Mouse (Mus musculus) stomach, embryonic 15.5 days (tissue): ENCODE results near the gene Fabp3. TPM values are rescaled to one million over a fixed set of nuclear protein-coding genes. Genes with fewer than 3 reads are reported as not detected.

Experiments
- ATAC-seq: fragments of 200-750 bp; cut with Nextera tagmentation; 2 replicates; pipeline ENCODE4 v1.8.0; 2017; ENCODE audit warnings: low read depth, moderate number of reproducible peaks, moderate TSS enrichment; ENCODE audit not compliant: insufficient read depth, low FRiP score
- H3K27ac ChIP-seq: fragments of 300-500 bp; sonication (generic); 2 replicates; pipeline ENCODE4 v1.5.1; 2015; ENCODE audit warnings: mild to moderate bottlenecking, inconsistent platforms
- H3K27me3 ChIP-seq: fragments of 300-500 bp; sonication (generic); replicated peaks from 2 replicates; pipeline ENCODE4 v1.6.1; 2015; ENCODE audit warnings: inconsistent platforms
- H3K36me3 ChIP-seq: fragments of 300-500 bp; sonication (generic); 2 replicates; pipeline ENCODE4 v1.6.1; 2015; ENCODE audit warnings: inconsistent platforms
- H3K4me1 ChIP-seq: fragments of 300-500 bp; sonication (generic); 2 replicates; pipeline ENCODE4 v1.6.1; 2015; ENCODE audit warnings: inconsistent platforms
- H3K4me2 ChIP-seq: fragments of 300-500 bp; sonication (generic); 2 replicates; pipeline ENCODE4 v1.6.1; 2015; ENCODE audit warnings: mild to moderate bottlenecking, inconsistent platforms
- H3K4me3 ChIP-seq: fragments of 300-500 bp; sonication (generic); replicated peaks from 2 replicates; pipeline ENCODE4 v1.5.1; 2015; ENCODE audit warnings: inconsistent platforms
- H3K9ac ChIP-seq: fragments of 300-500 bp; sonication (generic); 2 replicates; pipeline ENCODE4 v1.6.1; 2015; ENCODE audit warnings: inconsistent platforms
- H3K9me3 ChIP-seq: fragments of 300-500 bp; sonication (generic); 2 replicates; pipeline ENCODE4 v1.6.1; 2016; ENCODE audit warnings: inconsistent platforms
- WGBS: fragments of 180-500 bp; shearing (Covaris S2); methylation state at CpG from one replicate; pipeline ENCODE4 v1.1.7; 2015; 5-methylcytosine and 5-hydroxymethylcytosine counted together
- polyA plus RNA-seq: library from polyadenylated mRNA; unstranded; fragments of >200 nt; fragmentation: Nextera tagmentation; extraction: Ambion mirVana; gene quantifications from 2 replicates; pipeline ENCODE4 v1.2.1, GENCODE M21; 2015

The Fabp3 gene
- polyA plus RNA-seq, 1 experiment from 2014 or later, result 7.4 TPM

DNA sequence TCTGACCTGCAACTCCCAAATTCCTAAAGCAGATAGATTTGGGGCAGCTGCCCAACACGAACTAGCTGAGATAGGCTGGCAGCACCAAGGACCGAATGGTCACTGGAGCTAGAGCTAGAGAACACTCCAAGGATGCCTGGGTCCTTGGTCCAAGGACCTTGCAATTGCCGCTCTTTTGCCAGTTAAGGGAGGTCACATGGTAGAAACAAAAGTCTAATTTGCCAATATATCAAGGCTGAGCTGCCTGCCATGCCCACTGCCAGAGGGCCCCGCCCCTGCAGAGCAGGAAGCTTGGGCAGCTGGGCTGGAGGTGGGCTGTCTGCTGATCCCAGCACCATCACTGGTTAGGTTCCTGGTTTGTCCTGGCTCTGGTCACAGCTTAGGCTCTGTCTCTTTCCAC is 5.2 kb downstream of the Fabp3 start:
- Histone ChIP-seq H3K9me3 (no peaks in the 10 kb centered on the region), H3K4me1 (peaks cover 11% of the 10 kb centered on the region), H3K9ac (no peak overlapping the region), H3K36me3 (peaks cover 9% of the 10 kb centered on the region; the same call in 1 of the 2 replicates), H3K27me3 (peaks cover 10% of the 10 kb centered on the region), H3K4me3 (no peak overlapping the region), H3K4me2 (no peak overlapping the region), H3K27ac (no peak overlapping the region)
- no peak for ATAC-seq
- 85% methylated on average over 4 of the region's 4 CpGs for WGBS

DNA sequence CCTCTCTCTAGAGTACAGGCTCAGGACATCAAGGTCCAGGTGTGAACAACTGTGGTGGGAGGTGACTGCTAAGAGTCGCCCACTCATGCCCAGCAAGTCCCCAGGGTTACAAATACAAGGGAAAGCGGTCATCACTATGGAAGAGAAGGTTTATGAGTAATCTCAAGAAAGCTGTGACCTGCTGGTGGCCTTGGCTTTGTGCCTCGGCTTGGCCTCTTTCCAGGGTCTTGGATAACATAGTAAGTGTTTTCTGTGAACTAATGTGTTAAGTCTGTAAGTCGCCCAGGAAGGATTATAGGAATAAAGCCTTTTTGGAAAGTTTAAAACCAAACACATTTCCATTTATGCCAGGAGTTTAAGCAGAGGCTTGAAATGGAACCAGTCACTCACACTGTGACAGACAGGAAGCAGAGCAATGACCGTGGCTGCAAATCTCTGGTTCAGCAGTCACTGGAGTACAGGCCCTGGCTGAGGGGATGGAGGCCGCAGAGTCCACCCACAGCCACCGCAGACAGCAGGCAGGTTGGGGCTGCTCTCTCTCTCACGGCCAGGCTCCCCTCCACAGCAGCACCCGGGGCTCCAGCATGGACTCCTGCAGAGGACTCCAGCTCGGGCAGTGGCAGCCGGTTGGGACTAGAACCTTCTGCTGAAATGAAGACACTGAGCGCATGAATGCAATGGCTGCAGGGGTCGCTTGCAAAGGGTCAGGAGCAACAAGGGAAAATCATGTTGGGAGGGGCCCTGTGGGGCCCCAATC is 7.6 kb downstream of the Fabp3 start:
- H3K27ac ChIP-seq, result no peak overlapping the region
- no peak overlapping the region for H3K4me2 ChIP-seq
- peaks cover 14% of the 10 kb centered on the region; the same call in 1 of the 2 replicates for H3K36me3 ChIP-seq
- H3K9ac ChIP-seq, result no peak overlapping the region
- H3K9me3 ChIP-seq, result no peaks in the 10 kb centered on the region
- H3K4me3 ChIP-seq, result no peak overlapping the region
- WGBS, result 68% methylated on average over 13 of the region's 13 CpGs
- H3K27me3 ChIP-seq, result no peaks in the 10 kb centered on the region
- no peak for ATAC-seq
- peaks cover 3% of the 10 kb centered on the region for H3K4me1 ChIP-seq

DNA sequence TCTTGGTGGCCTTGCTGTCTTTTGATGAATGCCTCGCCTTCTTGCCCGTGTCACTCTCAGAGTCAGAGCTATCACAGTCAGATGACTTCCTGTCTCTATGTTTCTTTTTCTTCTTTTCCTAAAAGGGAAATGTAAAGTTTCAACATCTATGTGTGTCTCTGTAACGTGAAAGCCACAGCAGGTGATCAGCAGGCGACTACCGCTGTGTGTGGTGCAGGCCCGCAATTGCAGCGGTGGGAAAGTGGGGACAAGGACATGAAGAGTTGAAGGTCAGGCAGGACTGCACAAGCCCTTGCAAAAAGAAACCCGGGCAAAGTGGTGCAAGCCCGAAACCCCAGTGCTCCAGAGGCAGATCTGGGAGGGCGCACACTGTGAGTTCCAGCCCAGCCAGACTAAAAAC is 8.3 kb downstream of the Fabp3 start:
- 78% methylated on average over 10 of the region's 10 CpGs for WGBS
- peaks cover 17% of the 10 kb centered on the region; the same call in 1 of the 2 replicates for H3K36me3 ChIP-seq
- H3K4me3 ChIP-seq, result no peak overlapping the region
- no peaks in the 10 kb centered on the region for H3K9me3 ChIP-seq
- no peak overlapping the region for H3K27ac ChIP-seq
- ATAC-seq, result no peak
- peaks cover 3% of the 10 kb centered on the region for H3K4me1 ChIP-seq
- H3K4me2 ChIP-seq, result no peak overlapping the region
- no peak overlapping the region for H3K9ac ChIP-seq
- no peaks in the 10 kb centered on the region for H3K27me3 ChIP-seq

DNA sequence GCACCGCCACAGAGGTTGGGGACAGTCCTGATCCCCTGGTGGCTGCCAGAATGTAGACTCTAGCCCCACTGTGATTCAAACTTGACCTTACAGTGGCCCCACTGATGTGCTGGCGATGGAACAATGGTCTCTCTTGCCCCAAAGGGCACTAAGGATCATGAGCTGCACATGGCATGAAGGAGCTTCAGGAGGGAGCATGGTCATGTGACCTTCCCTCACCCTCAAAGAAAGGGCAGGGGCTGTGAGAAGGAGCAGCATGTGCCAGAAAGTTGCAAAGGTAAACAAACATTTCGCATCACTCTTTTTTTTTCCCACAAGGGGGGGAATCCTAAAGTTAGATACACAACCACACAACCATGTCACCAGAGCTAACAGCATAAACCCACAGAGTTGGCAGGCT is 9.7 kb downstream of the Fabp3 start:
- Histone ChIP-seq H3K27ac (no peak overlapping the region), H3K4me1 (peaks cover 3% of the 10 kb centered on the region), H3K36me3 (peaks cover 21% of the 10 kb centered on the region), H3K9ac (no peak overlapping the region), H3K27me3 (no peaks in the 10 kb centered on the region), H3K9me3 (no peaks in the 10 kb centered on the region), H3K4me2 (no peak overlapping the region), H3K4me3 (no peak overlapping the region)
- ATAC-seq, result no peak
- WGBS, result 65% methylated on average over 3 of the region's 3 CpGs

DNA sequence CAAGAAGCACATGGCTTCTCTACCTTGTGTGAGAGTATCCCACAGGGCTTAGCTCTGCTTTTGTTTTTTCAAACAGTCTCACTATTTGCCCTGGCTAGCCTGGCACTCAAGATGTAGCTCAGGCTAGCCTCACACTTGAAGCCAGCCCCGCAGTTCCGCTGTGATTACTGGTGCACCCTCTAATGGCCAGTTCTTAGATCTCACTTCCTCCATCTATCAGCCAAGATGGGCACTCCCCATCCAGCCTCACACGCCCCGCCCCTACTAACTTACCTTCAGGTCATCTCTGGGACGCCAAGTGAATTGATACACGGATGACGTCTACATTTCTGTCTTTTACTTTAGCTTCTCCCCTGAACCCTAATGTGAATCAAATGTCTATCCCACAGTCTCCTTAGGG is 11.2 kb downstream of the Fabp3 start:
- H3K36me3 ChIP-seq, result peaks cover 25% of the 10 kb centered on the region
- H3K27ac ChIP-seq, result no peak overlapping the region
- no peaks in the 10 kb centered on the region for H3K27me3 ChIP-seq
- ATAC-seq, result no peak
- H3K4me3 ChIP-seq, result no peak overlapping the region
- no peak overlapping the region for H3K9ac ChIP-seq
- H3K4me1 ChIP-seq, result peaks cover 3% of the 10 kb centered on the region
- no peaks in the 10 kb centered on the region for H3K9me3 ChIP-seq
- H3K4me2 ChIP-seq, result no peak overlapping the region
- 81% methylated on average over 7 of the region's 7 CpGs for WGBS

DNA sequence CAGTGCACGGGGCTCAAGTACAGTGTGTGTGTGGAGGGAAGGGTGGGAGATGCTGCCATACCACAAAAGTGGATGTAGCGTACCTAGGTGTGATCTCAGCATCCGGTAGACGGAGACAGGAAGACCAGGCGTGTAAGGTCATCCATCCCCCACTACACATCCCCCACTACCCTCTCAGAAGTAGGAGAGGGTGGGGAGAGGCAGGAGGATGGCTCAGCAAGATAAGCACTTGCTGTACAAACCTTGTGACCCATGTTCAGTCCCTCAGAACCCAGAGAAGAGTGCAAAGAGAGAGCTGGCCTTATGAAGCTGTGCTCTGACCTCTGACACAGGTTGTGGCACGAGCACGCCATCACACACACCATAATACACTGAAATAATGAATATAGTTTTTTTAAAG is 13.2 kb downstream of the Fabp3 start:
- Histone ChIP-seq H3K4me2 (no peak overlapping the region), H3K9me3 (no peaks in the 10 kb centered on the region), H3K4me3 (no peak overlapping the region), H3K36me3 (peaks cover 32% of the 10 kb centered on the region), H3K27me3 (no peaks in the 10 kb centered on the region), H3K9ac (no peak overlapping the region), H3K27ac (no peak overlapping the region), H3K4me1 (no peaks in the 10 kb centered on the region)
- no peak for ATAC-seq
- WGBS, result 93% methylated on average over 7 of the region's 7 CpGs

DNA sequence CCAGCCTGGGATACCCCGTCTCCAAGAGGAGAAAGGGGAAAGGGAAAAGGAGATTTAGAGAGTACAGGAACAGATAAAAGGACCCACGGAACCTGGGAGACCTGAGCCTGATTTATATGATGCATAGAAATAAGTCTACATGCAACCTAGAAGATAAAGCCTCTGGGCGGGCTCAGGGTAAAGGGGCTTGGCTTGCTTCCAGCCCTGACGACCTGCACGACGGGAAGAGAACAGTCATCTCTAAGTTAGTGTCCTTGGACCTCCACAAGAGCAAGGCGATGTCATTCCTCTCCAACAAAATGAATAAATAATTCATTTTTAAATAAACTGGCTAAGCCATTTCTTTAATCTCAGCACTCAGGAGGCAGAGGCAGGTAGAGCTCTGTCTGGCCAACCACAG is 14.2 kb downstream of the Fabp3 start:
- no peaks in the 10 kb centered on the region for H3K9me3 ChIP-seq
- no peak overlapping the region for H3K4me3 ChIP-seq
- H3K27me3 ChIP-seq, result no peaks in the 10 kb centered on the region
- H3K9ac ChIP-seq, result no peak overlapping the region
- peaks cover 32% of the 10 kb centered on the region for H3K36me3 ChIP-seq
- WGBS, result 73% methylated on average over 7 of the region's 7 CpGs
- H3K4me1 ChIP-seq, result no peaks in the 10 kb centered on the region
- no peak overlapping the region for H3K27ac ChIP-seq
- no peak overlapping the region for H3K4me2 ChIP-seq
- ATAC-seq, result no peak

DNA sequence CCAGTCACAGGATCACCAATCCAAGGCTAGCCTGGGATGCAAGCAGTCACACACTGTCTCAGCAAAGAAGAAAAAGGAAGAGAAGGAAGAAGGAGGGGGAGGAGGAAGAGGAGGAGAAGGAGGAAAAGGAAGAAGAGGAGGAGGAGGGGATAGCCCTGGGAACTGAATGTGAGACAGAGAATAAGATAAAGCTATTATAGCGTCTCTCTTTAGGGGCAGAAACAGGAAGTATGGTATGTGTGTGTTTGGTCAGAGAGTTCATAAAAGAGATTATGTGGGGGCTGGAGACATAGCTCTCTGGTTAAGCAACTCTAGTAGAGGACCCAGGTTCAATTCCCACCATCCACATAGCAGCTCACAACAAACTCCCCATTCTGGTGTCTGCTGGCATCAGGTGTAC is 14.8 kb downstream of the Fabp3 start:
- Histone ChIP-seq H3K4me1 (no peaks in the 10 kb centered on the region), H3K9me3 (no peaks in the 10 kb centered on the region), H3K9ac (no peak overlapping the region), H3K4me2 (no peak overlapping the region), H3K27me3 (no peaks in the 10 kb centered on the region), H3K4me3 (no peak overlapping the region), H3K36me3 (peaks cover 37% of the 10 kb centered on the region), H3K27ac (no peak overlapping the region)
- 68% methylated on average over 1 of the region's 1 CpGs for WGBS
- no peak for ATAC-seq

DNA sequence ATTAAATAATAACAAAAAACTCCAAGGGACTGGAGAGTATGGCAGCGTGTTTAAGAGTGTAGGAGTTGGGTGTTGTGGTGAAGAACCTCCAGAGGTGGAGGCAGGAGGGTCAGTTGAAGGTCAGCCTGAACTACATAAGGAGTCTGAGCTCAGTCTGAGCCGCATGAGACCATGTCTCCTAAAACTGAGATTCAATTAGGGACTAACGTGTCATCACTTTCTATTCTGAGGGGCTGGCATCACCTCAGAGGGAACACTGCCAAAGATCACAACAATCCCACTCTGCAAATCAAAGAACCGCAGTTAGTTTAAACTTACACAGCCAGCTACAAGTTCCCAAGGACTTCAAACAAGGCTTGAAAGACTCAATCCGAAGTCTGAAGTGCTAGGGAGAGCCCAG is 15.2 kb downstream of the Fabp3 start:
- no peak for ATAC-seq
- H3K9ac ChIP-seq, result no peak overlapping the region
- H3K9me3 ChIP-seq, result no peaks in the 10 kb centered on the region
- H3K27ac ChIP-seq, result no peak overlapping the region
- WGBS, result 73% methylated on average over 5 of the region's 5 CpGs
- H3K4me3 ChIP-seq, result no peak overlapping the region
- H3K36me3 ChIP-seq, result peaks cover 40% of the 10 kb centered on the region
- H3K27me3 ChIP-seq, result no peaks in the 10 kb centered on the region
- no peaks in the 10 kb centered on the region for H3K4me1 ChIP-seq
- no peak overlapping the region for H3K4me2 ChIP-seq

DNA sequence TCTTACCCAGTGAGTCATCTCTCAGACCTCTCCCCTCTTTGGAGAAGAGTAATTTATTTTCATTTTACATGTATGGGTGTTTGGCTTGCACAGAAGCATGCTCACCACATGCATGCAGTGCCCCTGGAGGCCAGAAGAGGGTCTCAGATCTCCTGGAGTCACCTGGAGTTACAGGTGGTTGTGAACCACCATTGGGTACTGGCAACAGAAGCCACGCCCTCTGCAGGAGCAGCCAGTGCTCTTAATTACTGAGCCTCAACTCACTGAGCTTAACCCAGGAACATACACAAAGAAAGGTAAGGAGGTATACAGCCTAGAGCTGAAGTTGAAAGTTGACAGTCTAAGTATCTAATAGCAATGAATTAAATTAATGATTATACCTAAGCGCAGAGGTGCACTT is 17.1 kb downstream of the Fabp3 start:
- no peaks in the 10 kb centered on the region for H3K27me3 ChIP-seq
- H3K4me1 ChIP-seq, result no peaks in the 10 kb centered on the region
- no peak overlapping the region for H3K4me2 ChIP-seq
- 95% methylated on average over 2 of the region's 2 CpGs for WGBS
- peaks cover 37% of the 10 kb centered on the region for H3K36me3 ChIP-seq
- H3K4me3 ChIP-seq, result no peak overlapping the region
- no peak overlapping the region for H3K9ac ChIP-seq
- ATAC-seq, result no peak
- H3K9me3 ChIP-seq, result no peaks in the 10 kb centered on the region
- H3K27ac ChIP-seq, result no peak overlapping the region

DNA sequence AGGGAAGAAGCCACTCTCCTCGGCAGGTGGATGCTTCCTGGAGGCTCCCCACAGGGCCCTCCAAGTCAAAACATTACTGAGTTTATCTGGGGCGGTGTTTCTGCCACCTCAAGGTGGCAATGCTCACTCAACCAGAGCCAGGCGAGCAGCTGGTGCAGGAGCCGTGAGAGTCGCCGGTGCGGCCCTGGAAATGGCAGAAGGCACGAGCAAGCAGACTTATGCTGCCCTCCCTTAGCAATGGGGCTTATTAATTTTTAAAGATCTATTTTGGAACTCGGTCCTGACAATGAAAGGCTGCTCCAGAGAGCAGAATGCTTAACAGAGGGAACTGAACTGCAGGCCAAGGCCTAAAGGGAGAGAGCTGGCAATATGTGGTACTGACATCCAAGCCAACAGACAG is 19.0 kb downstream of the Fabp3 start:
- H3K27me3 ChIP-seq, result no peaks in the 10 kb centered on the region
- 86% methylated on average over 9 of the region's 9 CpGs for WGBS
- H3K4me3 ChIP-seq, result no peak overlapping the region
- no peak overlapping the region for H3K4me2 ChIP-seq
- ATAC-seq, result no peak
- H3K9me3 ChIP-seq, result no peaks in the 10 kb centered on the region
- H3K36me3 ChIP-seq, result peaks cover 29% of the 10 kb centered on the region
- H3K9ac ChIP-seq, result no peak overlapping the region
- no peaks in the 10 kb centered on the region for H3K4me1 ChIP-seq
- no peak overlapping the region for H3K27ac ChIP-seq

DNA sequence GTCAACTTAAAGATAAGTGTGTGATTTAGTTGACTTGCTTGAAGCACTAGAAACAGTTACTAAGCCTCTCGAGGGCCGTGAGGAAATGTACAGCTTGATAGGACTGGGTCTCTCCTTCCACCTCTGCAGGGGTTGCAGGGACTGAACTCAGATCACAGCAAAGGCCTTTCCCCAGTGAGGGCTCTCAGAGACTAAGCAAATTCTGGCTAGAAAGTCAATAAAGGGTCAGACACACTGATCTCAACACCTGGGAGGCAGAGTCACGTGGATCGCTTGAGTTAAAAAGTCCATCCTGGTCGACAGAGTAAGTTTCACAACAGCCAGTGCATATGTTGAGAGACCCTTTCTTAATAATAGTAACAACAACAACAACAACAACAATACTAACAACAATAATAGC is 27.5 kb downstream of the Fabp3 start:
- no peak overlapping the region for H3K4me2 ChIP-seq
- H3K4me1 ChIP-seq, result no peaks in the 10 kb centered on the region
- H3K4me3 ChIP-seq, result no peak overlapping the region
- H3K27ac ChIP-seq, result no peak overlapping the region
- no peak overlapping the region for H3K9ac ChIP-seq
- peaks cover 12% of the 10 kb centered on the region; the same call in 1 of the 2 replicates for H3K36me3 ChIP-seq
- no peaks in the 10 kb centered on the region for H3K9me3 ChIP-seq
- H3K27me3 ChIP-seq, result no peaks in the 10 kb centered on the region
- 75% methylated on average over 5 of the region's 5 CpGs for WGBS
- no peak for ATAC-seq

DNA sequence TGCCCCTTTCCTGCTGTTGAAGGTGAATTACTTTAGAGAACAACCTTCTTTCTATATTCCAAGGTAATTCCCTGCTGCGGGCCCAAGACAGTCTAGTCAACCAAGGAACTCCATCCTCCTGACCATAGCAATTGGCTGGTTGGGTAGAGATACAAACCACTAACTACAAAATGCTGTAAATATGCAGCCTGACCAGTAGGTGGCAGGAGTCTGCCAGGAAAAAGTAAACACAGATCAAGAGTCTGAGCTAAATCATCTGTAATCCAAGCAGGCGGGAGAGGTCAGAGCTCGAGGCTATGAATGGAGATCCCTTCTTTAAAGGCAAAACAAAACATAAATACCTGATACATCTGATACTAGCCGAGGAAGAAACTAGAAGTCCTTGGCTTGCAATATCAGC is 33.3 kb downstream of the Fabp3 start:
- WGBS, result 25% methylated on average over 4 of the region's 4 CpGs
- Histone ChIP-seq H3K9me3 (no peaks in the 10 kb centered on the region), H3K4me3 (no peak overlapping the region), H3K4me1 (0 out of 2 replicates have a peak, but pooled peaks cover 3% of the 10 kb centered on the region), H3K9ac (no peak overlapping the region), H3K27me3 (no peaks in the 10 kb centered on the region), H3K36me3 (peaks cover 9% of the 10 kb centered on the region; the same call in 1 of the 2 replicates), H3K27ac (no peak overlapping the region), H3K4me2 (no peak overlapping the region)
- no peak for ATAC-seq
